In the genomic region with DNA sequence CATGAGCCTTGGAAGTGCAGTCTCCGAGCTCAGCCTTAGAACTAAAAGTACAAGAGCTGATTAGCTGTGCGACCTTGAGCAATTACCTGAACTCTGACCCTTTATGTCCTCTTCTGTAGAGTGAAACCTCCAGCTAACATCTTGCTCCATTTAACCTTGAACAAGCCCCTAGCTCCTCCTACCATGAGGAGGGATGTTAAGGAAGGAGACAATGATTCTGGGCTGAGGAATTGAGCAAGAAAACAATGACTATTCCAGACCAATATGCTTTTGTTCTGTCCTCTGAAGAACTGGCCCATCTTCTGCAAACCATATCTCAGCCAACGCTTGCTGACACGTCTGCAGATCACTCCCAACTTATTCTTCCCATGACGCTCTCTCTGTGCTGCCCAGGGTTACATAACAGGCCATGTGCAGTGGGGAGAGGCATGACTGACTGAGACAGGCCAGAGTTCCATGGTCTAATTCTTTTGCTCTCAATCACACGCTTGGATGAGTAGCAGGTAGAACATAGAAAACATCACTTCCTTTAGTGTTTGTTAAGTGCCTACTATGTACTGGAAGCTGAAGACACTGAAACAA, we compare ENCODE assay signal across 26 mouse cellular contexts.
A peak's percentile ranks its signal among the peaks of the same experiment; 100 is the strongest.
DNase-seq lines count a peak whose midpoint lies in the region; ATAC-seq lines count a peak whose summit lies in the region.
"Had no signal": no experiment of that assay in that cellular context is flagged by ENCODE, and none has a peak within 500 bp of the region (broad histone marks: within the 10 kb centered on the region; RNA-seq: fewer than 3 reads in every experiment).

No protein-coding gene starts in this region.

- H3K9me3 ChIP-seq in kidney, embryonic 14.5 days (ENCODE audit: control insufficient read depth, low read length), result no peaks in the 10 kb centered on the region
- H3K9me3 ChIP-seq: embryonic facial prominence, embryonic 12.5 days; hindbrain, embryonic 13.5 days; lung, embryonic 15.5 days had no signal

- H3K27ac ChIP-seq in kidney, embryonic 14.5 days (ENCODE audit: low read depth, low read length), result no peak overlapping the region
- H3K27ac ChIP-seq: embryonic facial prominence, embryonic 12.5 days; hindbrain, embryonic 13.5 days; liver, embryonic 14.5 days; lung, embryonic 15.5 days had no signal

- no peak overlapping the region for H3K4me2 ChIP-seq in kidney, embryonic 14.5 days (replicated peaks; ENCODE audit: low read depth, low read length)
- H3K4me2 ChIP-seq: embryonic facial prominence, embryonic 12.5 days; heart, embryonic 11.5 days; hindbrain, embryonic 13.5 days; lung, embryonic 15.5 days; midbrain, embryonic 11.5 days had no signal

- DNase-seq in gastrocnemius, postnatal 25 days, result peak; percentile 56
- DNase-seq in gastrocnemius, postnatal 36 days, result no peak
- peak; percentile 57 to 58 for DNase-seq in kidney, adult 8-10 months
- peak; percentile 18 for DNase-seq in lung, postnatal 25 days (ENCODE audit: low spot score)
- no peak for DNase-seq in lung, adult 18-20 months
- no peak for DNase-seq in thymus, postnatal 10 days (ENCODE audit: low spot score in 2 of 2)
- DNase-seq: adrenal gland, postnatal 14 days; cerebellum, adult 11 months; cerebellum, adult 9-10 months; cerebellum, postnatal 36 days; embryo, embryonic 11 days; heart, postnatal 4 days; liver; right cerebral cortex, postnatal 25 days; spleen, adult 18-20 months; thymus, postnatal 36 days had no signal

- 0 out of 2 replicates have a peak, but pooled peaks cover 3% of the 10 kb centered on the region for H3K4me1 ChIP-seq in kidney, embryonic 14.5 days (ENCODE audit: control insufficient read depth, insufficient read depth, low read length)

- intact Hi-C loops in gastrocnemius, postnatal 36 days (cut with DNase I), result no loop called here

- H3K36me3 ChIP-seq in kidney, embryonic 14.5 days (ENCODE audit: control insufficient read depth, insufficient read depth, low read length), result no peaks in the 10 kb centered on the region
- H3K36me3 ChIP-seq: embryonic facial prominence, embryonic 12.5 days; hindbrain, embryonic 13.5 days; lung, embryonic 15.5 days had no signal

- ATAC-seq in kidney, embryonic 14.5 days (ENCODE audit: low FRiP score, low TSS enrichment), result no peak
- ATAC-seq: forebrain, embryonic 14.5 days; intestine, embryonic 16.5 days; midbrain, embryonic 16.5 days had no signal

- no peaks in the 10 kb centered on the region for H3K27me3 ChIP-seq in kidney, embryonic 14.5 days (ENCODE audit: control insufficient read depth, insufficient read depth, low read length)
- H3K27me3 ChIP-seq: embryonic facial prominence, embryonic 12.5 days; hindbrain, embryonic 13.5 days; lung, embryonic 15.5 days had no signal

- 90% methylated on average over 6 of the region's 6 CpGs for WGBS in kidney, embryonic 14.5 days

- H3K4me3 ChIP-seq in kidney, embryonic 14.5 days (ENCODE audit: low read length), result no peak overlapping the region
- H3K4me3 ChIP-seq: embryonic facial prominence, embryonic 12.5 days; hindbrain, embryonic 13.5 days; lung, embryonic 15.5 days had no signal

- H3K9ac ChIP-seq in kidney, embryonic 14.5 days (ENCODE audit: low read depth, low read length), result no peak overlapping the region
- H3K9ac ChIP-seq: embryonic facial prominence, embryonic 12.5 days; hindbrain, embryonic 13.5 days; liver, embryonic 14.5 days; lung, embryonic 15.5 days had no signal

Comparison
In these comparisons a context has a peak if more than half of its experiments do, and no peak if none do; other contexts are left out.
1. DNase-seq: peak in gastrocnemius, postnatal 25 days (single experiment), kidney, adult 8-10 months (2 of 2) and lung, postnatal 25 days (single experiment); none in gastrocnemius, postnatal 36 days (0 of 2), lung, adult 18-20 months (0 of 2) and thymus, postnatal 10 days (0 of 2).